Mouse (Mus musculus): ENCODE measurements around the gene Prph. TPM values are rescaled to one million over a fixed set of nuclear protein-coding genes. Genes with fewer than 3 reads are reported as not detected.
"Not testable (repeated sequence)": the region's sequence is repeated elsewhere in the genome, so short reads cannot be mapped to it uniquely, and the experiment has no call there.

Prph gene
- polyA plus RNA-seq, 1 experiment from 2014 or later, result 1.1 TPM

DNA sequence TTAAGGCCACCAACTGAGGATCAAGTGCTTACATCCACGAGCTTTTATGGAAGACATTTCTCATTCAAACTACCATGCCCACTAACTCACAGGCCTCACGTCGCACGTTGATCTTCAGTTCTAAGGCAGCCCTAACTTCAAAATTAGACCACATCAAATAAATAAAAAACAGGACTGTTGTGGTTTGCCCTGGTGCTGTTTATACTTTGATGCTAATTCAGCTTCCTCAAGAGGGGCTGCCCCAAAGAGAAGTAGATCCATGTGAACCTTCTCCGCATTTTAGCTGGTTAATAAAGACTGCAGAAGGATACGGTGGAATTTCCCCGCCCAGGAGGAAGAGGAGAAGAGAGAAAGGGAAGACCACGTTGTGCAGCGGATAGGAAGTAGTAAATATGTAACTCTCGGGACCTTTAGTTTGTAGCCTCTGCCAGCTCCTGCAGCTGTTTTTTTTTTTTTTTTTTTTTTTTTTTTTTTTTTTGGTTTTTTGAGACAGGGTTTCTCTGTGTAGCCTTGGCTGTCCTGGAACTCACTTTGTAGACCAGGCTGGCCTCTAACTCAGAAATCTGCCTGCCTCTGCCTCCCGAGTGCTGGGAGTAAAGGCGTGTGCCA is 10.7 kb downstream of the Prph start:
- H3K4me1 ChIP-seq, result no peaks in the 10 kb centered on the region
- 78% methylated on average over 12 of the region's 12 CpGs for WGBS
- no peaks in the 10 kb centered on the region for H3K9me3 ChIP-seq
- peaks cover 32% of the 10 kb centered on the region for H3K27me3 ChIP-seq (ENCODE audit: insufficient read depth, poor library complexity, severe bottlenecking)
- H3K36me3 ChIP-seq, result no peaks in the 10 kb centered on the region
- DNase-seq (ENCODE audit: low spot score), result no peak
- H3K4me3 ChIP-seq, result no peak overlapping the region
- H3K27ac ChIP-seq, result no peak overlapping the region

DNA sequence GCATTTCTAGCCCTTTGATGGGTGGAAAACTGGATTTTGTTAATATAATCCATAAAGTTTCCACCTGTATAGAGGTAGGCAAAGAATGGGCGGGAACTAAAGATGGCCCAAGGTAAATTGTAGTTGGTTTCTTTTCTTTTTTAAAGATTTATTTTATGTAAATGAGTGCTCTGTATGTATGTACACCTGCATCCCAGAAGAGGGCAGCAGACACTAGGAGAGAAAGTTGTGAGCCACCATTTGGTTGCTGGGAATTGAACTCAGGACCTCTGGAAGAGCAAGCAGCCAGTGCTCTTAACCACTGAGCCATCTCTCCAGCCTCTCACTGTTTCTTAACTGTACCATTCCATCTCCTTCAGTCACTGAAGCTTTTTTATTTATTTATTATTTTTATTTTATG is 17.0 kb downstream of the Prph start:
- Histone ChIP-seq H3K27me3 (ENCODE audit: insufficient read depth, poor library complexity, severe bottlenecking) (peaks cover 7% of the 10 kb centered on the region; the same call in 1 of the 2 replicates), H3K9me3 (no peaks in the 10 kb centered on the region), H3K4me1 (peaks cover 21% of the 10 kb centered on the region), H3K4me3 (no peak overlapping the region), H3K27ac (no peak overlapping the region), H3K36me3 (peaks cover 6% of the 10 kb centered on the region)
- no peak for DNase-seq (ENCODE audit: low spot score)
- WGBS, result 74% methylated on average over 1 of the region's 1 CpGs

DNA sequence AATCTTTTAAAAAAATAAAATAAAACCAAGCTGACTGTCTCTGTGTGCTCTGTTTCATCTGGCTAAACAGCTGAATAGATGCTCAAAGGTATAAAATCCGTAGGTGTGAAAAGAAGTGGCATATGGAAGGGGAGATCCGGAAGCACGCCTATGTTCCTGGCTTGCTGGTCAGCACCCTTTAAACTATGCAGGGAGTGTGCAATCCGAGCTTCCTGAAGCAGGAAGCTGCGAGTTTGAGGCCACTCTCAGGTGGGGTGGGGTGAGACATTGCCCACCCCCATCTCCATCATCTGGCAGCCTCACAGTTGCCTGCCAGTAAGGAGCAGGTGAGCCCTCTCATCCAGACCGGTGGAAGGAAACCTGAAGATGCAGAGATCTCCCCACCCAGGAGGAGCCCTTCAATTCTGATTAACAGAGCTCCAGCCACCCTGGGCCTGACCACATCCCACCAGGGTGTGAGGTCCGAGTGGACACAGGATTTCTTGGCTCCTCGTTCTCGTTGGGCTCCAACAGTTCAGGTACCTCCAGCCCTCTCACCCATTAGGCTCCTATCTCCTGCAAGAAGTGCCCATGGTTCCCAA is 19.1 kb downstream of the Prph start, which contains the start of gene Troap:
Gene Troap (plus strand): TSS at position 557 of the 581 bp plus-strand sequence.
- H3K27me3 ChIP-seq (ENCODE audit: insufficient read depth, poor library complexity, severe bottlenecking), result peaks cover 6% of the 10 kb centered on the region; the same call in 1 of the 2 replicates
- 18% methylated on average over 9 of the region's 9 CpGs for WGBS
- H3K9me3 ChIP-seq, result no peaks in the 10 kb centered on the region
- peaks cover 37% of the 10 kb centered on the region for H3K4me1 ChIP-seq
- peak within 1 kb of the TSS; percentile 83 for H3K4me3 ChIP-seq
- no peak for DNase-seq (ENCODE audit: low spot score)
- H3K27ac ChIP-seq, result peak within 1 kb of the TSS; percentile 88
- peaks cover 26% of the 10 kb centered on the region for H3K36me3 ChIP-seq

DNA sequence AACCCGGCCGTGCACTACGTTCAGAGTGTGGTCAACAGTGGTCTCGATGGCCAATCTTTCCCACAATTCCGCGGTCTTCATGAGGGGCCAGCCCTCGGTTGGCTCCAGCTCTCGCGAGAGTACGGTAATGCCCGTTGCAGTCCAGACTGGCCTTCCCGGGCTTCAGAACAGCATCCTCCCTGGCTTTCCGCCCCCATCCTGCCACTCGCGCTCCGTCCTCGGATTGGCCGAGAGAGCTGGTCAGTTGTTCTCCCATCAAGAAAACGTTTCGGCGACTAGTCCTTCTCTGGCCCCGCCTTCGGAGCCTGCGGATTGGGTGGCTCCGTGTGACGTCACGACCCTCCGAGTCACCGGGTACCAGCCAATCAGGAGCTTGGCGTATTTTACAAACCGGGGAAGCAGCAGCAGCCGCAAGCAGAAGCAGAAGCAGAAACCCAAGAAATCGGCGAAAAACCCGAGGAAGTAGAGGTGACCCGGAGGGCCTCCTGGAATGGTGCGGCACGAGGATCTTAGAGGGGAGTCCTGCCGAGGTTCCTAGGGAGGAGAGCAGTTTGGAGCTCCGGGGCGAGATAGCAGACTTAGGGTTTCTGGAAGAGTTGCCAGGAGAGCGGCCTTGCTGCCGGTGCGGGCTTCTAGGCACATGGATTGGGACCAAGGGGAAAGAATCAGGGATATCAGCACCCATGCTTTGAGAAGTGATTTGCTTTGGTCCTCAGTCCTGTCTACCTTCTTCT is 19.8 kb downstream of the Prph start:
- peak; percentile 99 for DNase-seq (ENCODE audit: low spot score)
- peaks cover 37% of the 10 kb centered on the region for H3K4me1 ChIP-seq
- H3K9me3 ChIP-seq, result no peaks in the 10 kb centered on the region
- H3K27me3 ChIP-seq (ENCODE audit: insufficient read depth, poor library complexity, severe bottlenecking), result peaks cover 3% of the 10 kb centered on the region; the same call in 1 of the 2 replicates
- WGBS, result 0% methylated on average over 44 of the region's 44 CpGs
- H3K27ac ChIP-seq, result peak overlapping the region; percentile 88
- peak overlapping the region; percentile 83 for H3K4me3 ChIP-seq
- peaks cover 31% of the 10 kb centered on the region for H3K36me3 ChIP-seq

DNA sequence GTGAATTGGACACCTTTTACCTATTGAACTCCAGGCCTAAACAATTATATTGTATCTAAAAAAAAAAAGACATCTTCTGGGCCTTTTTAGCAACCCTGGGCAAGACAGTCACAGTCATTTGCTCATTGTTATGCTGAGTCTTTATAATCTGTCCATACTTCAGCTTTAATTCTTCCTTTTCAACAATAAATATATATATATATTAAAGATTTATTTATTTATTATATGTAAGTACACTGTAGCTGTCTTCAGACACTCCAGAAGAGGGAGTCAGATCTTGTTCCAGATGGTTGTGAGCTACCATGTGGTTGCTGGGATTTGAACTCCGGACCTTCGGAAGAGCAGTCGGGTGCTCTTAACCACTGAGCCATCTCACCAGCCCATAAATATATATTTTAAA is 21.0 kb downstream of the Prph start:
- Histone ChIP-seq H3K4me3 (peak overlapping the region; percentile 83), H3K4me1 (peaks cover 37% of the 10 kb centered on the region), H3K36me3 (peaks cover 42% of the 10 kb centered on the region)
- not testable (repeated sequence) for DNase-seq (ENCODE audit: low spot score); H3K27me3 ChIP-seq (ENCODE audit: insufficient read depth, poor library complexity, severe bottlenecking); H3K27ac ChIP-seq; H3K9me3 ChIP-seq
- WGBS, result 94% methylated on average over 3 of the region's 3 CpGs

DNA sequence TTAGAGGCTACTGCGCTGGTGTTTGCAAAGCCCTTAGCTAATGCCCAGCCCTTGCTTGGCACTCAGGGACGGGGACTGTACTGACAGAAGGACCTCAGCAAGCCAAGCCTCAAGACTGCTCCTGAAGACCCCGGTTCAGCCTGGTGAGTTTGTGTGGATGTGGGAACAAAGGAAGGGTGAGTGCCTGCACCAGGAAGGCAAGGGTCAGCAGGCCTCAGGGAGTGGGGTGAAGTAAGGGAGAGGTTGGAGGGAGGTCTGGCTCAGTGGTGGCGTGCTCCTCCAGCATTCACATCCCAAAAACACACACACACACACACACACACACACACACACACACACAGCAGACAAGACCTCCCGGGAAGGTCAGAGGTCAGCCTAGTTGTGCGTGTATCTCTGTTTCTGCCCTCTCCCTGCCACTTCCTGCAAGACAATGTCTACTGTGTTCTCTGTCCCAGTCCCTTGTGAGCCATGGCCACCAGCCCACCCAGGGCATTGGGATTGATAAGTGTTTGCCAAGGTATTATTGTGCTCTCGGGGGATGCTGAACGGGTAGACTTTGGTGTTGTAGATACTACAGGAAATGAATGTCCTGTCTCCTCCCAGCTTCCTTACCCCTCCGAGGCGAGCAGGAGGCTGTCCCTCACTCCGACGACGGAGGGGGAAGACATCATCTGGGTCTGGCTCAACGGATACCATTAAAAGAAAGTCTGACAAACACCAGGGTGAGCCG is 23.4 kb downstream of the Prph start:
- peaks cover 66% of the 10 kb centered on the region for H3K36me3 ChIP-seq

DNA sequence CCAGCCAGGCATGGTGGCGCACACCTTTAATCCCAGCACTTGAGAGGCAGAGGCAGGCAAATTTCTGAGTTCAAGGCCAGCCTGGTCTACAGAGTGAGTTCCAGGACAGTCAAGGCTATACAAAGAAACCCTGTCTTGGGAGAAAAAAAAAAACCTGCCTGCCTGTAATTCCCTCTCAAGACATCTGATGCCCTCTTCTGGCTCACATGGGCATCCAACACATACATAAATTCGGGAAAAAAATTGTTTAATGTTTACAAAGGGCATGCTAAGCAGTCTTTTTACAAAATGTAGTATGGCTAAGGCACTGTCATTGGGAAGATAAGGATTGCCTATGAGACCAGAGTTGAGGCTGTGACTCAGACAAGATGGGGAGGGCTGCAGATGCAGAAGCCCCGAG is 24.8 kb downstream of the Prph start:
- peaks cover 71% of the 10 kb centered on the region for H3K36me3 ChIP-seq
- peaks cover 21% of the 10 kb centered on the region for H3K27me3 ChIP-seq (ENCODE audit: insufficient read depth, poor library complexity, severe bottlenecking)
- 84% methylated on average over 3 of the region's 3 CpGs for WGBS

More for the DNA sequence above, 23.4 kb downstream of the Prph start:
- Histone ChIP-seq H3K4me3 (no peak overlapping the region), H3K27me3 (ENCODE audit: insufficient read depth, poor library complexity, severe bottlenecking) (peaks cover 7% of the 10 kb centered on the region), H3K9me3 (no peaks in the 10 kb centered on the region), H3K27ac (no peak overlapping the region), H3K4me1 (peaks cover 38% of the 10 kb centered on the region)
- peak; percentile 70 for DNase-seq (ENCODE audit: low spot score)
- WGBS, result 71% methylated on average over 15 of the region's 15 CpGs

DNA sequence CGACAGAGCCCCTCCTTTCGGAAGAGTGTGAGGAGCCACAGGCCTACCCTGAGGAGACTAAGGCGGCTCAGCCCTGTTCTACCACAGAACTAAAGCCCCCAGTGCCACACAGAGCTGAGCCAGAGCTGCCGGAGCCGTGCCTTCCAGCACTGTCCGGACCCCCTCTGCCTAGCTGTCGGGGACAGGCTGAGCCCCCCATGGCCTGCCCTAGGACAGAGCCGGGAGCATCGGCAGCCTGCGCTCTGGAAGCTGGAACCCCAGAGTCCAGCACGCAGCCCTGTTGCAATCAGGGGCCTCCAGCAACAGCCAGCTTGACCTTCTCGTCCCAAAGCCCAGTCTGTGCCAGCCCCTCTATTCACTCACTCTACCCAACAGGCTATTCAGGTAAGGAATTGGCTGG is 27.3 kb downstream of the Prph start:
- Histone ChIP-seq H3K4me1 (peaks cover 34% of the 10 kb centered on the region), H3K4me3 (no peak overlapping the region), H3K27me3 (ENCODE audit: insufficient read depth, poor library complexity, severe bottlenecking) (peaks cover 46% of the 10 kb centered on the region), H3K36me3 (peaks cover 62% of the 10 kb centered on the region), H3K9me3 (no peaks in the 10 kb centered on the region), H3K27ac (no peak overlapping the region)
- no peak for DNase-seq (ENCODE audit: low spot score)
- WGBS, result 92% methylated on average over 12 of the region's 12 CpGs

More for the DNA sequence above, 24.8 kb downstream of the Prph start:
- DNase-seq (ENCODE audit: low spot score), result no peak
- H3K9me3 ChIP-seq, result no peaks in the 10 kb centered on the region
- peaks cover 44% of the 10 kb centered on the region for H3K4me1 ChIP-seq
- H3K4me3 ChIP-seq, result no peak overlapping the region
- H3K27ac ChIP-seq, result no peak overlapping the region

DNA sequence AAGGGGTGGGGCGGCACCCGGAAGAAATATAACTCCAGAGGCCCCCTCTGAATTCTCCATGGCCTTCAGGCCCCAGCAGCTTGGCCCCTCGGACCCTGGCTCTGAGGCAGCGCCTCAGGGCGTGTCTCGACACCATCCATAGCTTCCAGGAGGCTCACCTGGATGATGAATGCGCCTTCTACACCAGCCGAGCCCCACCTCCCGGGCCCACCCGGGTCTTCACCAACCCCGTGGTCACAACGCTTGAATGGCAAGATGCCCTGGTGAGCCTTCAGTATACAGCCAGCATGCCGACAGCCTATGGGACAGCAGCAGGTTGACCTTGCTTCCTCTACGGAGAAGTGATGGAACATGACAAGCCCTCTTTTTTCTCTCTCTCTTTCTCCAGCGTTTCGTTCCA is 27.9 kb downstream of the Prph start:
- H3K36me3 ChIP-seq, result peaks cover 56% of the 10 kb centered on the region
- WGBS, result 86% methylated on average over 16 of the region's 16 CpGs
- peaks cover 34% of the 10 kb centered on the region for H3K4me1 ChIP-seq
- no peak for DNase-seq (ENCODE audit: low spot score)
- no peak overlapping the region for H3K27ac ChIP-seq
- H3K4me3 ChIP-seq, result no peak overlapping the region
- H3K27me3 ChIP-seq (ENCODE audit: insufficient read depth, poor library complexity, severe bottlenecking), result peaks cover 52% of the 10 kb centered on the region
- no peaks in the 10 kb centered on the region for H3K9me3 ChIP-seq

DNA sequence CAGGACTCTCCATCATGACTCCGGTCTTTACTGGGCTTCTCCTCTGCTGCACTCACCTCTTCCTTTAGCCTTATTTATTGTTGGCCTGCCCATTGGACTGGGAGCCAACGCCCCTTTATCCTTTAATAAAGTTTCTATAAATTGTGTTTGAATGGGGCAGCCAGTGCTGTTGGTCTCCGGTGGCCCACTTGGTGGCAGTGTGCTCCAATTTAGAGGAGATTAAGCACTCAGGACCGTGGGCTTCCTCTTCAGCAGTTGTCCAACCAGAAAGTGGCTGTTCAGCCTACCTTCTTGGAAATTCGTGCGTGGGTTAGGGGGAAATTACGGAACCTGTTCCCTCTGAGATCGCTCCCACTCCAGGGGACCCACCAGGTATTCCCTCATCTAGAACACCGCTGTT is 28.3 kb downstream of the Prph start:
- peaks cover 56% of the 10 kb centered on the region for H3K27me3 ChIP-seq (ENCODE audit: insufficient read depth, poor library complexity, severe bottlenecking)
- no peaks in the 10 kb centered on the region for H3K9me3 ChIP-seq
- H3K4me3 ChIP-seq, result no peak overlapping the region
- peaks cover 53% of the 10 kb centered on the region for H3K36me3 ChIP-seq
- H3K27ac ChIP-seq, result no peak overlapping the region
- DNase-seq (ENCODE audit: low spot score), result no peak
- 71% methylated on average over 9 of the region's 9 CpGs for WGBS
- peaks cover 34% of the 10 kb centered on the region for H3K4me1 ChIP-seq

DNA sequence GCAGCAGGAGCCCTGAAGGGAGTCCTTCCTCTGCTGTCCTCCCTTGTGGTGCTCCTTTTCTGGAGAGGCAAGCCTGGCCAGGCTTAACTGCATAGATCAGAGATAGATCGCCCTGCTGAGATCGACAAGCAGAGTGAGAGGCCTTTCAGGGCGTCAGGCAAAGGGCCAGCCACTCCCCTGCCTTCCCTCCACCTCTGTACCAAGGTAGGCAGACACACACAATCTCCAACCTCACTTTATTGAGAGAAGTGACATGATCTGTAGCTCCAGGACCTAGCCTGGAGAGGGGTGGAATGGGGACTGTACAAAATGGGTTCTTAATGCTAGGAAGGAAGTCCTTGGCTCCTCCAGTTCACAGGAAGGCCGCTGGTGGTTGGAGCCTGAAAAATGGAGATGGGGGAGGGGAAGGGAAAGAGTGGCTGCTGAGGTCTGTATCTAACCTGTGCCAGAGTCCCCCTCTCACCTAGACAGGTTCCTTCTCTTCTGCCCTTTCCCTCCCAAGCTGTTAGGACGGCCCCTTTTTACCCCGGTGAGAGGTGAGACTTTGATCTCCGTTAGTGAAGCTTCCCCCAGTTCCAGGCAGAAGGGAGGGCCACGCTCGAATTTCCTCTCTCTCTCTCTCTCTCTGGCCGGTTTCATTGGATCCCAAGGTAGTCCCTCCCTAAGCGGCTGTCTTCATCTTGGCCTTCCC is 29.0 kb downstream of the Prph start:
- no peak overlapping the region for H3K27ac ChIP-seq
- H3K4me3 ChIP-seq, result peak overlapping the region; percentile 45
- 4% methylated on average over 11 of the region's 11 CpGs for WGBS
- peaks cover 34% of the 10 kb centered on the region for H3K4me1 ChIP-seq
- peaks cover 45% of the 10 kb centered on the region for H3K36me3 ChIP-seq
- no peak for DNase-seq (ENCODE audit: low spot score)
- H3K9me3 ChIP-seq, result no peaks in the 10 kb centered on the region
- H3K27me3 ChIP-seq (ENCODE audit: insufficient read depth, poor library complexity, severe bottlenecking), result peaks cover 63% of the 10 kb centered on the region

DNA sequence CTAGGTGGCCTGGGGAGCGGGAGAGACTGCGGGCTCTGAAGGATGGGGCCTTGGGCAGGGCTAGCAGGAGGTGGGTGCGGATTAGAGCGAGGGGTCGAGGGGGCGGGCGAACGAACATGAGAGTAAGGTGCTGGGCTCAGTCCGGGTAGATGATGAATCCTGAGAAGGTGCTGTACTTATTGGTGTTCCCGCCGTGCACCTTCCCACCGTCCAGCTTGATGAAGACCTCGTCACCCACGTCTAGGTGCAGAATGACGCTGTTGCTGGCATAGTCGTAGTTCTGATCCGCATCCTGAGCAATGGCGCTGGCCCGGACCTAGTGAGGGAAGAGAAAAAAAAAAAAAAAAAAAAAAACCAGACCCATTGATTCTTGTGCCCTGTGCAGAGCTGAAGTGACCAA is 29.6 kb downstream of the Prph start:
- H3K4me1 ChIP-seq, result peaks cover 37% of the 10 kb centered on the region
- no peak overlapping the region for H3K27ac ChIP-seq
- no peaks in the 10 kb centered on the region for H3K9me3 ChIP-seq
- DNase-seq (ENCODE audit: low spot score), result no peak
- peaks cover 42% of the 10 kb centered on the region for H3K36me3 ChIP-seq
- H3K27me3 ChIP-seq (ENCODE audit: insufficient read depth, poor library complexity, severe bottlenecking), result peaks cover 69% of the 10 kb centered on the region
- 6% methylated on average over 19 of the region's 19 CpGs for WGBS
- H3K4me3 ChIP-seq, result peak overlapping the region; percentile 45

Data from heart, embryonic 10.5 days (tissue).